Mouse (Mus musculus) myocyte (in vitro differentiated cells): ENCODE data around the gene Peli2.

Experiments used
- CEBPB ChIP-seq: IDR thresholded peaks from 2 replicates; pipeline ENCODE4 v1.6.1; 2011; ENCODE audit warnings: mild to moderate bottlenecking, moderate library complexity; ENCODE audit not compliant: poor library complexity, insufficient read depth, severe bottlenecking
- E2F4 ChIP-seq: IDR thresholded peaks from one replicate; pipeline ENCODE4 v1.6.1; 2011; ENCODE audit warnings: mild to moderate bottlenecking, control low read depth, moderate library complexity; ENCODE audit not compliant: insufficient read depth
- MAX ChIP-seq: IDR thresholded peaks from one replicate; pipeline ENCODE4 v1.6.1; 2011; ENCODE audit warnings: low read depth, mild to moderate bottlenecking, control low read depth
- MYOG ChIP-seq, 3 experiments: IDR thresholded peaks; one replicate each; pipeline ENCODE4 v1.6.1; 2011; ENCODE audit warnings: control low read depth in 2 of 3, low read depth in 2 of 3, mild to moderate bottlenecking in 2 of 3; ENCODE audit not compliant: insufficient read length in 2 of 3, control insufficient read depth in 1 of 3, insufficient read depth in 1 of 3
- POLR2A ChIP-seq: IDR thresholded peaks from one replicate; pipeline ENCODE4 v1.6.1; 2011; ENCODE audit warnings: low read depth, mild to moderate bottlenecking, control low read depth, moderate library complexity; ENCODE audit not compliant: insufficient read length
- POLR2AphosphoS2 ChIP-seq: IDR thresholded peaks from one replicate; pipeline ENCODE4 v1.6.1; 2011; ENCODE audit warnings: low read depth, control low read depth; ENCODE audit not compliant: insufficient read length
- REST ChIP-seq: IDR thresholded peaks from one replicate; pipeline ENCODE4 v1.6.1; 2011; ENCODE audit warnings: mild to moderate bottlenecking, control low read depth, moderate library complexity; ENCODE audit not compliant: insufficient read depth, insufficient read length
- SRF ChIP-seq: IDR thresholded peaks from one replicate; pipeline ENCODE4 v1.6.1; 2011; ENCODE audit warnings: low read depth; ENCODE audit not compliant: control insufficient read depth, insufficient read length
- TCF12 ChIP-seq: IDR thresholded peaks from one replicate; pipeline ENCODE4 v1.6.1; 2011; ENCODE audit warnings: mild to moderate bottlenecking, control low read depth; ENCODE audit not compliant: poor library complexity, insufficient read depth, severe bottlenecking
- TCF3 ChIP-seq: IDR thresholded peaks from one replicate; pipeline ENCODE4 v1.6.1; 2011; ENCODE audit warnings: low read depth, control low read depth; ENCODE audit not compliant: insufficient read length

DNA sequence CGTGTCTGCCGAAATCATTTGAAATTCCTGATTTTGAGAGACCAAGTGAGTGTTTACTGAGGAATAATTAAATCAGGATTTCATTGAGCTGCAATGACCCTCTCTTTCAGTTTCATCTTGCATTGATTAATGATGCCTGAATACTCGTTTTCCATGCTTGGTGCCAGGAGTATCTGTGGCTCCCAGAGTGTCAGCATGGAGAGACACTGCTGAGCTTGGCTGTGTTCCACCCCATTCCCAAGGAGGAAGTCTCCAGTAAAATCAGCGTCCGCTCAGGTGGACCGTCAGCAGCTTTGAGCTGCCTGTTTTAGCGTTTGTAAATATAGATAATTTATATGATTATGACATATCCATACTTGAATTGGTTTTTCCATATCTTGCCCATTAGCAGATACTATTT is 137.1 kb downstream of the Peli2 start:
- TF ChIP-seq POLR2A (no peak), CEBPB (no peak), POLR2AphosphoS2 (no peak), REST (no peak), MAX (no peak), TCF3 (no peak), MYOG (IDR thresholded peaks at IDR 0.05; ENCODE audit: control insufficient read depth in 1 of 3, insufficient read depth in 1 of 3, insufficient read length in 2 of 3, low read depth in 2 of 3) (no peak), TCF12 (no peak), E2F4 (no peak), SRF (no peak)
